Mouse (Mus musculus) lung, adult 2 months (tissue): ENCODE results near the gene Hist1h3a.

Experiments
- CTCF ChIP-seq: fragments of 200-500 bp; IDR thresholded peaks from 2 replicates; pipeline ENCODE4 v1.5.1; 2011; ENCODE audit warnings: mild to moderate bottlenecking, low read length, control low read depth; ENCODE audit not compliant: insufficient read depth
- POLR2A ChIP-seq: fragments of 200-500 bp; IDR thresholded peaks from 2 replicates; pipeline ENCODE4 v1.6.1; 2011; ENCODE audit warnings: low read depth, mild to moderate bottlenecking, control low read depth, low read length, borderline replicate concordance; ENCODE audit errors: extremely low read depth

GRCm38 (mm10) chr13:23779025-23779424 lies 16.8 kb upstream of the Hist1h3a start:
- TF ChIP-seq CTCF, result no peak
- TF ChIP-seq POLR2A, result no peak
